Mouse (Mus musculus): Measurements from ENCODE around the gene Snx8.

GRCm38 (mm10) chr5:140359930-140360674, 29.0 kb downstream of the Snx8 start:
- TF ChIP-seq TAL1 (IDR thresholded peaks at IDR 0.05; ENCODE audit: low read length), result no peak
- TF ChIP-seq GATA1 (IDR thresholded peaks at IDR 0.05; ENCODE audit: low read length), result no peak

Data from erythroblast, embryonic 14.5 days (primary cell).